Mouse (Mus musculus) gonadal fat pad, adult 2 months (tissue): ENCODE results near the gene Tns1. TPM values are rescaled to one million over a fixed set of nuclear protein-coding genes. Genes with fewer than 3 reads are reported as not detected.

Experiments used
- DNase-seq: peaks from one replicate; pipeline ENCODE4 v3.0.0-alpha.2; 2012; ENCODE audit warnings: low read depth
- polyA plus RNA-seq: library from polyadenylated mRNA; depleted of rRNA; stranded (reverse); fragments of >200 nt; gene quantifications from 2 replicates; pipeline ENCODE4 v1.2.3, GENCODE M21; 2012

The Tns1 gene
- polyA plus RNA-seq, 1 experiment = 292 TPM

DNA sequence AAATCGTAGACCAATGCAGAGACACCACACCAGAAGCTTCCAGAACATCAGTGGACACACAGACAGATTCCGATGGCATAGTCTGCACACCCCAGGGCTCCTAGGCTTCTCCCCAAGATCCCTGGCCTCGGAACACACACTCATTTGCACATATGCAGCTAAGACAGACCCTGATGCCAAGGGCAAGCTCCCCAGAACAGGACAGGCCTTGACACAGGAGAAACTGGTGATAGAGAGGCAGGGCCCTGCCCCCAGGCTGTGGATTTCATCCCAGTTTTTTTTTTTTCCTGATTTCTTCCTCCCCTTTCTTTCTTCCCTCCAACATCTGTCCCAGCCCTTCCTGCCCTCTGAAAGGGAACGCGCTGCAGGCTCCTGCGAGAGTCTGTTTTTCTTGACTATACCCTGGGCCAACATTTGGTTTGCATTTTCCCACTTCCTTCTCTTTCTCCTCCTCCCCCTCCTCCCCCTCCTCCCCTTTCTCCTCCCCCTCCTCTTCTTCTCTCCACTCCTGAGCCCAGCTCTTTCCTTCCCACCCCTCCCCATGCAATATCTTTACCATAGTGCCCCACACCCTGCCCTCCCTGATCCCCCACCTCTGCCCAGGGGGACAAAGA, 32.5 kb downstream of the Tns1 start:
- no peak for DNase-seq

- no peak for DNase-seq
Measured at GRCm38 (mm10) chr1:74091138-74091537, 33.1 kb downstream of the Tns1 start.

DNA sequence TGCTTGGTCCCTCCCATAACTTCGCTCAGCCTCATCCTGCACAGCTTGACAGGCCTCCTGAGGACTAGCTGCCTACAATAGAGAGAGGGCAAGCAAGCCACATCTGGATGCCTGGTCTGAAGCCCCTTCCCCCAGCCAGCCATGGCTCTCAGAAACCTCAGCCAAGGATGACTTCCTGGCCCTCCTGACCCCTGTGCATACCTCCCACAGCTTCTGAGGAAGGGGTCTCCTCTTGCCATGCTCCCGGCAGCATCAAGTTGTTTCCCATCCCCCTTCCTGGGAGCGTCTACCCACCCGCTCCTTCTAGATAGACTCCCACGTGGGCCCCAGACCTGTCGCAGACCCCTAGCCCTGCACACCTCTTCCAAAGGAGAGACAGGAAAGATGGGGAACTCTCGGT, 33.9 kb downstream of the Tns1 start:
- DNase-seq = no peak

GRCm38 (mm10) chr1:74088569-74088968, 35.7 kb downstream of the Tns1 start:
- DNase-seq = no peak

GRCm38 (mm10) chr1:74085566-74085965, 38.7 kb downstream of the Tns1 start:
- no peak for DNase-seq

DNA sequence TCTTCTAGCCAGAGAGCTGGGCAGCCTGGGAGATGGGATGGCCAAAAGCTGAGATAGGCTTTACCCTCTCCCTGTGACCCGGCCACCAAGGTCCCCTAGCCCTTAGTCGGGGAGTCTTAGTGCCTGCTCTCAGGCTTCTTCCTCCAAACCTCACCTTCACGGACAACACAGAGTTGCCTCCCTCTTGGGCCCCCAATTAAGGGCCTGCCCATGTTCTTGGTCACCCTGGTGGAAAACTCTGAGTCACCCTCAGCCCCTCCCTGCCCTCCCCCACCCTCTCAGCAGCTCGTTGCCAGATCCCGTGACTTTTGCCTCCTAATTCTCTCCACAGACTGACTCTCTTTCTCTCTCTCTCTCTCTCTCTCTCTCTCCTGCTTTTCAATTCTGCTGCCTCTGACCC, 39.5 kb downstream of the Tns1 start:
- DNase-seq = no peak

GRCm38 (mm10) chr1:74084065-74084705, 40.1 kb downstream of the Tns1 start:
- no peak for DNase-seq

GRCm38 (mm10) chr1:74082841-74083463, 41.3 kb downstream of the Tns1 start:
- no peak for DNase-seq

- no peak for DNase-seq
Measured at GRCm38 (mm10) chr1:74081573-74081989, 42.7 kb downstream of the Tns1 start.

DNA sequence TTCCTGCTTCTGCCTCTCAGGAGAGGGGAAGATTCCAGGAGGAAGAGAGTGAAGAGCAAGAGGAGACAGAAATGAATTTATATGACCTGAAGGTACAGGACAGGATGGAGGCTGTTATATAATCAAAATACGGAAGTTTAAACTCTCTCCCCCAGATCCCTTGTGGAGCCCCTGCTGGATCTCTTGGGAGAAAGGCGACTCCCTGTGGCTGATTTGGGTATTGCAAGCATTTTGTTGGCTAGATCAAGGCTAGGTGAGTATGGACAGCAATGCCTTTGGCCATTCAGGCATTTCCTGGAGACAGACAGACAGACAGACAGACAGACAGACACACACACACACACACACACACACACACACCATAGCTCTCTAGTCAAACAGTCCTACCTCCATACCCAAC, 46.9 kb downstream of the Tns1 start:
- DNase-seq = no peak

DNA sequence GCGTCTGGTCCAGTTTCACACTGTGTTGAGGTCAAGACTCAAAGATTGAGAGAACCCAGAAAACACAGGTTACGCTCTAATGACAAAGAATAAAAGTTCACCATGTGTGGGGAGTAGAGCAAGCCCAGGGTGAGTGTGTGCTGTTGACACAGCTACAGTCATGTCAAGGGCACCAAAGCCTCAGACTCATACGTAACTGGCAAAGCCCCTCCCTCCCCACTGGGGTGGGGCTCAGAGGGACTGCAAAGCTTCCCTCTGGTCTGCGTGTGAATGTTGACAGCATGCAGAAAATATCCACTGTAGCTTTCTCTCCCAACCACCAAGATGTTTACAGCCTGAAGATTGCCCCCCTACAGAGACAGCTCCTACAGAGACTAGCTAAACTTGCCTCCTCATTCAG, 48.0 kb downstream of the Tns1 start:
- no peak for DNase-seq

DNA sequence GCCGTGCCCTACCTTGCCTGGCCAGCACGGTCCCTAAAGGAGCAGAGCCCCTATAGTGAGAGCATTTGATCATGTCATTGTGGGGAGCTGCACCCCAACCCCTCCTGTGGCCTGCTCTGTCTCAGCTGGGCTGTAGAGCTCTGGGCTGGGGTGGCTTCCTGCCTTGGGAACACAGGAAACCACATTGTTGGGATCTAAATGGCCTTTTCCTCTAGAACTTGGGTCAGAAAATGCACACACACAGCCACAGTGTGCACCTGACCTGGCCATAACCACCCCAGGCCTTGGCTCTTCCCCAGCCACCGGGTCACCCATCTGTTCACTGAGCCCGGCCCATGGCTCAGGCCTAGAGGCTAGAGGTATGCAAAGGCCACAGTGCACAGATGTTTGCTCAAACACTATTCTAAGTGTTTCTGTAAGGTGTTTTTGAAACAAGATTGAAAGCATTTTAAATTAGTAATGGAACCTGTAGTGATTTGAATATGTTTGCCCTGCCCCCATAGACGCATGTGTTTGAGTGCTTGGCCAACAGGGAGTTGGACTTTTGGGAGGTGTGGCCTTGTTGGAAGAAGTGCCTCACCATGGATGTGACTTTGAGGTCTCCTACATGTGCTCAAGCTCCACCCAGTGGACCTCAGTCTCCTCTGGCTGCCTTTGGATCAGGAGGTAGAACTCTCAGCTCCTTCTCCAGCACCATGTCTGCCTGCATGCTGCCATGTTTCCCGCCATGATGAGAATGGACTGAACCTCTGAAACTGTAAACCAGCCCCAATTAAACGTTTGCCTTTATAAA, 49.4 kb downstream of the Tns1 start:
- no peak for DNase-seq

DNA sequence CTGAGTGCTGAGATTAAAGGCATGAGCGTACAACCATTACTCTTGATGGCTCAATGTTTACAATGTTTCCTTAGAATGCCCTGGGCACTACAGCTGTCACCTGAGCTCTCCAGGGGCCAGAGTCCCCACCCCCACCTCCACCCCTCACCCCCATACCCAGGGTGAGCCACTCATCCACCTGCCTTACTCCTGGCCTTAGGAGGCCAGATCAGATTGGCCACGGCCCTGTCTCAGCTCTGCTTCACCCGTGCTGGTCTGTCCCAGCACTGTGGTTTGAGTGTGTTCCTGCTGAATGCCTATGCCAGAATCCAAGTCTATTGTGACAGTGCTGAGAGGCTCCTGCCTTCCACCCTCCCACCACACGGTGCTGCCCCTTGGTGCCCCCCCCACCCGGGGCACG, 50.5 kb downstream of the Tns1 start:
- no peak for DNase-seq

DNA sequence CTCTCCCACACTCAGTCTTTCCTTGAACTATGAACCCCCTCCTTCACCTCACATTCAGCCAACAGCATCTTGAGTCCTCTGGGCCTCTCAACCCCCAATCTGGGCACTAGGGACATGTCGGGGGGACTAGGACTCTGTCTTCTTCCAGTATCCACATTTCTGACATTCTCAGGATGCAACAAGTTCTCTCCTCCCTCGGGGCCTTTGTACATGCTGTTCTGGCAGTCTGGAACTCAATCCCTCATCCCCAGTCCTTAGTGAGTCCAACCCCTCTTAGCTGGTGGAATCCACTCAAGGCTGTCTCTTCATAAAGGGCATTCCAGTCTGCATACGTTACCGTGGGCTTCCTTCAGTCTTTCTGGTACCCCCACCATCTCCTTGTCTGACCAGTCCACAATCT, 53.5 kb downstream of the Tns1 start:
- DNase-seq = no peak

DNA sequence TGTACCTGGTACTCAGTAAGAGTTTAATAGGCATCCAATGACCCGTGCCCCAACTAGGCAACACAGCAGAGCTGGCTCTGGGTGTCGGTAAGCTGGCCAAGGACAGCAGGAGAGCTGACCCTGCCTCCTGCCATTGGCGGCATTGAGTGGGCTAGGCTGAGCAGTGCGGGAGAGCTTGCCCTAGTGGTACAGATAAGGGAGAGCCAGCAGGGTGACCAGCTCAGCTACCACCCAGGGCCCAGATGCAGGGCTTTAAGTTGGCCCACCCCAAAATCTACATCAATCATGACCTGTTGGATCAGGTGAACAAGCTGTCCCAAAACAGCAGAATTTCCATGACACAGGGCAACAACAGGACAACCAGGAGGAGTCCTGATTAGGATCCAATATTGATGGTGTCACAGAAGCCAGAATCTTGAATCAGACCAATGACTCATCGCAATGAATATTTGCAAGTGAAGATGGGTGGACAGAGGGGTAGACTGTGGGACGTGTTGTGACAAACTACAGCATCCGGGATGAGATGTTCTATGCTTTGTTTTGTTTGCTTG, 54.2 kb downstream of the Tns1 start:
- no peak for DNase-seq

DNA sequence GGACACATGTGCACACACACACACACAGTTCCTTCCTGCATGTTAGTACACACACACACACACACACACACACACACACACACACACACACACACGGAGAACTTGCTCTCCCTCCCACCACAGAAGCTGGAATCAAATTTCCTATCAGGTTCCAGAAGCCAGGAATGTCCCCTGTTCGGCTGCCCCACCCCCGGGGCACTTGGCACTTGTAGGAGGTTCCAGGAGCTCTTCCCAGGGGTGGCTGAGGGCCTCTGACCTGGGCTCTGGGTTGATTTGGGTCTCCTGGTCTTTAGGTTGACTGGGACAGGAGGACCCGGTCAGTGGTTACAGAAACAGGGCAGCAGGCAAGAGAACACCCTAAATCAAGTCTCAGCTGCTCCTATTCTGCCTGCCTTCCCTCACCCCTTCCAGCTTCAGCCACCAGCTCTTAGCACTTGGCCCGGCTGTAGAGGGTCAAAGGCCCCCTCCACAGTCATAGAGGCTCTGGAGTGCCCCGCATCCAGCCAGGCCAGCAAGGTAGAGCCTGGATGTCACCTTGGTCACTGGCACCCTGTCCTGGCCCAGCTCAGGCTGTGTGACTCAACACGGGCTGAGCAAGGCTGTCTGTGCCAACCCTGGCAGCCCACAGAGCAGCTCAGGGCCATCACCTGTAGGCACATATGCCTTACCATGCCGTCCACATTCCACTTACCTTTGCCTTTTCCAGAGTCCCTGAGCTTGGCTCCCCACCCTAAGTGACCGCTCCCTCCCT, 55.0 kb downstream of the Tns1 start:
- no peak for DNase-seq

DNA sequence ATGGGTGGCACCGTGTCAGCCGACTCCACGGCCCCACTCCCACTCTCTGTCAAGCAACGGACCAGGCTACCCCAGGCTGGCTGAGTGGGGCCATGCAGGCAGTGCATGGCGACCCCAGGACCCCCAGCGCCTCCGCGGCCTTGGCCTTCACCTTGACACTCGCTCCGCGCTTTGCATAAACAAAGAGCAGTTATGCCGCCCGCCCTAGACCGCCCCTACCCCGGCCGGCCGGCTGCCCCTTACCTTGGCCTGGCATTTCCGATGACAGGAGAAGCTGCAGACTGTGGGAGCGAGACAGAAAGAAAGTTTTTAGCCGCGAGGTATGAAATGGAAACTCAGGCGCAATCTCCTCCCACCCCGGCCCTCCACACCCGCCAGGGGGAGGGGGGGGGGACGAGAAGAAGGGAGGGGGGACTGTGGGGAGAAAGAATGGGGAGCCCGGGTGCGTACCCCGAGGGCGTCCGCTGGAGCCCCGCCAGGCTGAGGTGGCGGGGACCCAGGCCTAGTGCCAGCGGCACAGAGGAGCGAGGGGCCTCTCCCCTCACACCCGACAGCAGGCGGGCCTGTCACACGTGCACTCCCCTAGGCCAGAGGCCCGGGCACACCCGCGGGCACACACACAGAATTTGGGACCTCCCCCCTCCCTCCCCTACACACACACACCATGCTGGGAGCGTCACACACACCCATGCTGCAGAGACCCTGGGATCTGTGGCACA, 55.7 kb downstream of the Tns1 start:
- no peak for DNase-seq

DNA sequence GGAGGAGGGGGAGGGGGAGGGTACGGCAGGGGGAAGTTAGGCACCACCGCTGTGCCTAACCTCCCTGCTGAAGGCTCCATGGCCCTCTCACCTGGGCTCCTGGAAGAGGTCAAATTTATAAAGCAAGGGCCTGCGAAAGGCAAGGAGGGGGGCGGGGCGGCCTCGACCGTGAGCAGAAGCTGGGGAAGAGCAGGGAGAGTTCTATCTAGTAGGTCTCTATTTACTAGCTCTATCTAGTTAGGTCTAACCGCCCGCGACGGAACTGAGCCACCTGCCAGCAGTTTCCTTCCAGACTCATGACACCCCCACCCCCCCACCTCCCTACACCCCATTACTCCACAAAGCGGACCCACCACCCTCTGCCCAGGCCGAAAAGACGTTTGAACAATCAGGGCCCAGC, 56.4 kb downstream of the Tns1 start:
- DNase-seq = no peak

- no peak for DNase-seq
Measured at GRCm38 (mm10) chr1:74066576-74066975, 57.7 kb downstream of the Tns1 start.

DNA sequence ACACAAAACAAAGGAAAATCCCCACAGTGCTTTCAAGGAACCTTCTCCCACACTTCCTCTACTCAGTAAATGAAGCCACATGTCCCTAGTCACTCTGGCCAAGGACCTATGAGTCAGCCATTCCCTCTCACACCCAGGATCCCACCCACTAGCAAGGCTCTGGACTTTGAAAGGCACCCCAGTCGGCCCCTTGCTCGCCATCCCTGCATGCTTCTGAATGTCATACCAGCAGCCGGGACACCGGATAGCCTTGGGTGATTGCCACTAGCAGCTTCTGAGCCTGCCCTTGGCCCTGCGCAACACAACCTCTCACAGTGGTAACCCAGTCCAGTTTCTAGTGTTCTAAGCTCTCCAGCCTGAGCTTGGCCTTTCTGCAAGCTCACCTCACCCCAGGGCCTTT, 58.2 kb downstream of the Tns1 start:
- DNase-seq = no peak

DNA sequence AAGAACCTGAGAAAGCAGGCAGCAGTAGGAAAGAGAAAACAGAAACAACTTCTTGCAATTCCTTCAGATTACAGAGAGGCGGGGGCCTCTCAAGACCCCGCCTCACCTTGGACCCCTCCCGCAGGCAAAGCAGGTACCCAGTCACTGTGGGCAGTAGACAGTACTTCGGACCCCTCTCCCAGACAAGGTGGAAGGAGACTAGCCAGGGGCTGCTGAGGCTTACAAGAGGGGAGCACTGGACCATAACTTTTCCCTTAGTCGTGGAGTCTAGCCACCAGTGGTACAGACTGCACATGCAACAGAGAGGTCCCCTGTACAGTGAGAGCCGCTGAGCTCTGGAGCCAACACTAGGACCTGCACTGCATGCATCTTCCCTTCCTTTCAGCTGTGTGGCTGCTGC, 64.2 kb downstream of the Tns1 start:
- DNase-seq = no peak
